Mouse (Mus musculus) CH12.LX (cell line): Measurements from ENCODE around the gene Tssk2.

Experiments
- CHD1 ChIP-seq: IDR thresholded peaks from 2 replicates; pipeline ENCODE4 v1.6.1; 2012; ENCODE audit warnings: low read depth, low read length, improper control_type of control experiment, inconsistent platforms
- CTCF ChIP-seq, 2 experiments: IDR thresholded peaks in 1 of 2; conservative IDR thresholded peaks in 1 of 2; 2 replicates each; pipeline ENCODE4 v1.5.1; 2011 to 2012; ENCODE audit warnings: low read depth in 2 of 2, low read length in 2 of 2, improper control_type of control experiment in 1 of 2, inconsistent platforms in 1 of 2, mild to moderate bottlenecking in 1 of 2, moderate library complexity in 1 of 2
- MAX ChIP-seq: IDR thresholded peaks from 2 replicates; pipeline ENCODE4 v1.6.1; 2011; ENCODE audit warnings: low read length, improper control_type of control experiment
- PAX5 ChIP-seq: IDR thresholded peaks from 2 replicates; pipeline ENCODE4 v1.6.1; 2012; ENCODE audit warnings: low read length, inconsistent platforms, mixed read lengths
- POLR2A ChIP-seq: IDR thresholded peaks from 2 replicates; pipeline ENCODE4 v1.6.1; 2011; ENCODE audit warnings: low read depth, mild to moderate bottlenecking, improper control_type of control experiment, low read length
- SMC3 ChIP-seq: IDR thresholded peaks from 2 replicates; pipeline ENCODE4 v1.6.1; 2011; ENCODE audit warnings: low read depth, low read length, improper control_type of control experiment
- TCF12 ChIP-seq: IDR thresholded peaks from 2 replicates; pipeline ENCODE4 v1.6.1; 2014; ENCODE audit warnings: low read depth, mild to moderate bottlenecking, inconsistent platforms, low read length, improper control_type of control experiment
- ZKSCAN1 ChIP-seq: IDR thresholded peaks from 2 replicates; pipeline ENCODE4 v1.6.1; 2012; ENCODE audit warnings: low read depth, inconsistent platforms, low read length, improper control_type of control experiment, borderline replicate concordance
- ZMIZ1 ChIP-seq: IDR thresholded peaks from 2 replicates; pipeline ENCODE4 v1.6.1; 2012; ENCODE audit warnings: low read depth, mild to moderate bottlenecking, inconsistent platforms, low read length, improper control_type of control experiment

DNA sequence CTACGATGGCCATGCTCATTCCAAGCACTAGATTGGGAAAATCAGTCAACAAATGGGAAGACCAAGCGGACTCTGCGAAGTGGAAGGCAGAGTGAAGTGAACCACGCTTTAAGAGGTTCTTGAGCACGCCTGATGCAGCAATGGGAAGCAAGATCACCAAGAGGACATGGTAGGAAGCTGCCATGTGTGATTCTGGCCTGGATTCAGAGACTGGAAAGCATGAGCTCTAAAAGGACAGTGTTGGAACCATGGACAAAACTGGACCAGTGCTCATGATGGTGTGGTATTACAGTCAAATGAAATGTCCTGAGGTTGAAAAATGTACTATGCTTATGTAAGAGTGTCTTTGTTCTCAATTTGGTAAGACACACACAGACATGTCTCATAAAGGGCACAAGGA is 47.1 kb upstream of the Tssk2 start:
- TF ChIP-seq CTCF (conservative IDR thresholded peaks at IDR 0.05 in 1 of 2, IDR thresholded peaks at IDR 0.05 in 1 of 2; ENCODE audit: low read depth in 2 of 2, low read length in 2 of 2) (no peak), POLR2A (no peak), PAX5 (no peak), CHD1 (no peak), ZKSCAN1 (no peak), MAX (no peak), ZMIZ1 (no peak), TCF12 (no peak), SMC3 (no peak)
